Mouse (Mus musculus) liver, postnatal 0 days (tissue): Measurements from ENCODE around the gene Nme2. TPM values are rescaled to one million over a fixed set of nuclear protein-coding genes. Genes with fewer than 3 reads are reported as not detected.
"Not testable (repeated sequence)": the region's sequence is repeated elsewhere in the genome, so short reads cannot be mapped to it uniquely, and the experiment has no call there.

Source experiments
- ATAC-seq: fragments of 200-750 bp; cut with Nextera tagmentation; 2 replicates; pipeline ENCODE4 v1.8.0; 2017; ENCODE audit warnings: mild to moderate bottlenecking, moderate library complexity
- DNase-seq: peaks from one replicate; pipeline ENCODE4 v3.0.0-alpha.2; 2016
- H3K27ac ChIP-seq: fragments of 300-500 bp; sonication (generic); 2 replicates; pipeline ENCODE4 v1.5.1; 2014; ENCODE audit warnings: antibody characterized with exemption, moderate library complexity, mild to moderate bottlenecking, low read depth
- H3K27me3 ChIP-seq: fragments of 300-500 bp; sonication (generic); 2 replicates; pipeline ENCODE4 v1.6.1; 2014; ENCODE audit warnings: low read length, control low read depth, mixed read lengths; ENCODE audit not compliant: insufficient read depth
- H3K36me3 ChIP-seq: fragments of 300-500 bp; sonication (generic); replicated peaks from 2 replicates; pipeline ENCODE4 v1.6.1; 2014; ENCODE audit warnings: mild to moderate bottlenecking, control low read depth, low read length, moderate library complexity, mixed read lengths; ENCODE audit not compliant: insufficient read depth
- H3K4me1 ChIP-seq: fragments of 300-500 bp; sonication (generic); 2 replicates; pipeline ENCODE4 v1.6.1; 2014; ENCODE audit warnings: antibody characterized with exemption, mild to moderate bottlenecking, control low read depth; ENCODE audit not compliant: insufficient read depth
- H3K4me2 ChIP-seq: fragments of 300-500 bp; sonication (generic); 2 replicates; pipeline ENCODE4 v1.6.1; 2014; ENCODE audit warnings: low read depth, mild to moderate bottlenecking, low read length, moderate library complexity, mixed read lengths
- H3K4me3 ChIP-seq: fragments of 300-500 bp; sonication (generic); 2 replicates; pipeline ENCODE4 v1.5.1; 2014; ENCODE audit warnings: low read depth, low read length
- H3K9ac ChIP-seq: fragments of 300-500 bp; sonication (generic); replicated peaks from 2 replicates; pipeline ENCODE4 v1.6.1; 2014; ENCODE audit warnings: mild to moderate bottlenecking, moderate library complexity
- H3K9me3 ChIP-seq: fragments of 300-500 bp; sonication (generic); 2 replicates; pipeline ENCODE4 v1.6.1; 2016; ENCODE audit warnings: mild to moderate bottlenecking, control low read depth, low read length, mixed read lengths
- CTCF ChIP-seq: sonication (generic); IDR thresholded peaks from 2 replicates; pipeline ENCODE4 v1.5.1; 2016; ENCODE audit warnings: antibody characterized with exemption, low read depth
- EP300 ChIP-seq: IDR thresholded peaks from 2 replicates; pipeline ENCODE4 v1.6.1; 2016; ENCODE audit warnings: antibody characterized with exemption, low read depth, mild to moderate bottlenecking
- WGBS: fragments of 180-500 bp; shearing (Covaris S2); extraction: QIAGEN DNeasy Blood & Tissue Kit; methylation state at CpG from one replicate; pipeline ENCODE4 v1.1.7; 2014; ENCODE audit not compliant: insufficient replicate concordance; 5-methylcytosine and 5-hydroxymethylcytosine counted together
- polyA plus RNA-seq: library from polyadenylated mRNA; unstranded; fragments of >200 nt; fragmentation: Nextera tagmentation; extraction: Ambion mirVana; gene quantifications from 2 replicates; pipeline ENCODE4 v1.2.1, GENCODE M21; 2015

Gene Nme2
- polyA plus RNA-seq, 1 experiment from 2014 or later = 166 TPM

- Histone ChIP-seq H3K27ac (no peak overlapping the region), H3K27me3 (no peaks in the 10 kb centered on the region), H3K9me3 (no peaks in the 10 kb centered on the region), H3K4me2 (no peak overlapping the region), H3K4me3 (no peak overlapping the region), H3K9ac (no peak overlapping the region), H3K4me1 (no peaks in the 10 kb centered on the region), H3K36me3 (peaks cover 17% of the 10 kb centered on the region; the same call in 1 of the 2 replicates)
- DNase-seq (no peak), ATAC-seq (no peak)
- TF ChIP-seq CTCF (no peak), EP300 (no peak)
- WGBS = 76% methylated on average over 3 of the region's 3 CpGs
Observed at GRCm38 (mm10) chr11:93944986-93945385, 11.1 kb downstream of the Nme2 start.

GRCm38 (mm10) chr11:93940906-93941305 is 15.2 kb downstream of the Nme2 start:
- H3K27ac ChIP-seq = no peak overlapping the region
- no peak for TF ChIP-seq EP300
- TF ChIP-seq CTCF = no peak
- no peaks in the 10 kb centered on the region for H3K9me3 ChIP-seq
- H3K36me3 ChIP-seq = peaks cover 21% of the 10 kb centered on the region
- no peak for DNase-seq
- no peaks in the 10 kb centered on the region for H3K4me1 ChIP-seq
- WGBS = 32% methylated on average over 2 of the region's 2 CpGs
- no peak overlapping the region for H3K4me2 ChIP-seq
- ATAC-seq = no peak
- no peak overlapping the region for H3K4me3 ChIP-seq
- no peak overlapping the region for H3K9ac ChIP-seq
- no peaks in the 10 kb centered on the region for H3K27me3 ChIP-seq

- peaks cover 49% of the 10 kb centered on the region for H3K36me3 ChIP-seq
- no peak for DNase-seq
- no peak overlapping the region for H3K9ac ChIP-seq
- H3K27me3 ChIP-seq = no peaks in the 10 kb centered on the region
- ATAC-seq = no peak
- no peaks in the 10 kb centered on the region for H3K4me1 ChIP-seq
- no peak for TF ChIP-seq EP300
- peak; percentile 27; the same call in 1 of the 2 replicates for TF ChIP-seq CTCF
- H3K27ac ChIP-seq = no peak overlapping the region
- no peak overlapping the region for H3K4me2 ChIP-seq
- no peak overlapping the region for H3K4me3 ChIP-seq
- no peaks in the 10 kb centered on the region for H3K9me3 ChIP-seq
Observed at GRCm38 (mm10) chr11:93929106-93929505, 27.0 kb downstream of the Nme2 start.

- not testable (repeated sequence) for DNase-seq, H3K9ac ChIP-seq, H3K9me3 ChIP-seq, H3K4me3 ChIP-seq, H3K27me3 ChIP-seq, H3K27ac ChIP-seq, ATAC-seq, H3K4me1 ChIP-seq, H3K4me2 ChIP-seq
- peaks cover 55% of the 10 kb centered on the region for H3K36me3 ChIP-seq
- 91% methylated on average over 2 of the region's 2 CpGs for WGBS
Observed at GRCm38 (mm10) chr11:93915019-93915418, 41.0 kb downstream of the Nme2 start.

- no peak for TF ChIP-seq CTCF
- TF ChIP-seq EP300 = no peak
- peaks cover 54% of the 10 kb centered on the region for H3K36me3 ChIP-seq
- WGBS = 85% methylated on average over 3 of the region's 3 CpGs
Observed at GRCm38 (mm10) chr11:93911603-93912002, 44.5 kb downstream of the Nme2 start.

GRCm38 (mm10) chr11:93908829-93909228 is 47.2 kb downstream of the Nme2 start:
- no peak overlapping the region for H3K27ac ChIP-seq
- H3K4me1 ChIP-seq = peaks cover 4% of the 10 kb centered on the region; the same call in 1 of the 2 replicates
- H3K27me3 ChIP-seq = no peaks in the 10 kb centered on the region
- H3K4me2 ChIP-seq = no peak overlapping the region
- H3K9ac ChIP-seq = no peak overlapping the region
- WGBS = 79% methylated on average over 9 of the region's 9 CpGs
- TF ChIP-seq EP300 (no peak), CTCF (no peak)
- ATAC-seq (no peak), DNase-seq (no peak)
- no peak overlapping the region for H3K4me3 ChIP-seq
- no peaks in the 10 kb centered on the region for H3K9me3 ChIP-seq
- H3K36me3 ChIP-seq = peaks cover 51% of the 10 kb centered on the region

More at GRCm38 (mm10) chr11:93911603-93912002, 44.5 kb downstream of the Nme2 start:
- no peak overlapping the region for H3K9ac ChIP-seq
- H3K27ac ChIP-seq = no peak overlapping the region
- H3K9me3 ChIP-seq = no peaks in the 10 kb centered on the region
- H3K4me3 ChIP-seq = no peak overlapping the region
- no peak overlapping the region for H3K4me2 ChIP-seq
- peaks cover 4% of the 10 kb centered on the region; the same call in 1 of the 2 replicates for H3K4me1 ChIP-seq
- ATAC-seq (no peak), DNase-seq (no peak)
- H3K27me3 ChIP-seq = no peaks in the 10 kb centered on the region

- Histone ChIP-seq H3K4me3 (no peak overlapping the region), H3K9me3 (no peaks in the 10 kb centered on the region), H3K27ac (no peak overlapping the region), H3K4me2 (no peak overlapping the region), H3K4me1 (peaks cover 4% of the 10 kb centered on the region; the same call in 1 of the 2 replicates), H3K9ac (no peak overlapping the region), H3K36me3 (peaks cover 44% of the 10 kb centered on the region), H3K27me3 (no peaks in the 10 kb centered on the region)
- DNase-seq (no peak), ATAC-seq (no peak)
- 64% methylated on average over 3 of the region's 3 CpGs for whole genome bisulfite sequencing
- TF ChIP-seq EP300 (no peak), CTCF (no peak)
Observed at GRCm38 (mm10) chr11:93907839-93908238, 48.2 kb downstream of the Nme2 start.
